Mouse (Mus musculus) lung, postnatal 36 days (tissue): ENCODE data around the gene Plpp3.
A peak's percentile ranks its signal among the peaks of the same experiment; 100 is the strongest.

Source experiments
- DNase-seq: peaks from one replicate; pipeline ENCODE4 v3.0.0; 2022; ENCODE audit warnings: mixed read lengths

Gene Plpp3

GRCm38 (mm10) chr4:105158651-105159530 is 1.7 kb downstream of the Plpp3 start:
- DNase-seq, result no peak

DNA sequence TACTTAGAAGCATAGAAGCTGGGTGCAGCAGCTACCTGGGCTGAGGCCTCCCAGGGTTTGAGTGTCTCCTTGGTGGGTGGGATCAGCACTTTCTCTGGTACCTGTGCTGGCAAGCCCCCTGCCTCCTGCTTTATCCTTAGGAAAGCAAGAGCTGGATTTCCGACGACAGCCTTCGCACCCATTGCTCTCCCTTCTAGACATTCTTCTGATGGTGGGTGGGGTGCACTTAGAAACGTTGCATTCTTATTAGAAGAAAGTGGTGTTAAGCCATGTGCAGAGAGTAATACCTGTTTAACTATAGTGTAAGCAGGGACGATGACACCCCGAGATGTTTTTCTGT is 2.4 kb downstream of the Plpp3 start:
- no peak for DNase-seq

- DNase-seq, result no peak
These were observed 3.3 kb downstream of the Plpp3 start for GRCm38 (mm10) chr4:105160470-105160869.

GRCm38 (mm10) chr4:105162014-105162413 is 4.9 kb downstream of the Plpp3 start:
- no peak for DNase-seq

DNA sequence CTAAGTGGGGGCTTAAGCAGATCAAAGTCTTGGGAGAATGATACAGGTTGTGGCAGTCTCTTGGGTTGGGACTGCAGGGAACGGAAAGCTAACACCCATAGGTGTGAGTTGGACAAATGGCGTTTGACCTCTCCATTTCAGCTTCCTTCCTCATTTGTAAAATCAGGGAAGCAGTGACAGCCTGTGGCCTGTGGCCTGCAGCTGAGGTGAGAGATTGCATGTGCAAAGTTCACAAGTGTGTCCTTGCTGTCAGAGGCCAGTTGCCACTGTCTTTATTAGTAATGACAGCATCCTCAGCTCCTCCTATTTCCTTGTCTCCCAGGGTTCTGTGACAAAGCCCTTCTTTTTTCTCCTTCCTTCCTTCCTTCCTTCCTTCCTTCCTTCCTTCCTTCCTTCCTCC is 5.5 kb downstream of the Plpp3 start:
- DNase-seq, result peak; percentile 32

- no peak for DNase-seq
These were observed 6.8 kb downstream of the Plpp3 start for GRCm38 (mm10) chr4:105163981-105164411.

- DNase-seq, result no peak
These were observed 7.8 kb downstream of the Plpp3 start for GRCm38 (mm10) chr4:105164952-105165351.

GRCm38 (mm10) chr4:105169093-105169571 is 12.0 kb downstream of the Plpp3 start:
- DNase-seq, result peak; percentile 55

- DNase-seq, result no peak
These were observed 13.0 kb downstream of the Plpp3 start for GRCm38 (mm10) chr4:105169826-105170810.

DNA sequence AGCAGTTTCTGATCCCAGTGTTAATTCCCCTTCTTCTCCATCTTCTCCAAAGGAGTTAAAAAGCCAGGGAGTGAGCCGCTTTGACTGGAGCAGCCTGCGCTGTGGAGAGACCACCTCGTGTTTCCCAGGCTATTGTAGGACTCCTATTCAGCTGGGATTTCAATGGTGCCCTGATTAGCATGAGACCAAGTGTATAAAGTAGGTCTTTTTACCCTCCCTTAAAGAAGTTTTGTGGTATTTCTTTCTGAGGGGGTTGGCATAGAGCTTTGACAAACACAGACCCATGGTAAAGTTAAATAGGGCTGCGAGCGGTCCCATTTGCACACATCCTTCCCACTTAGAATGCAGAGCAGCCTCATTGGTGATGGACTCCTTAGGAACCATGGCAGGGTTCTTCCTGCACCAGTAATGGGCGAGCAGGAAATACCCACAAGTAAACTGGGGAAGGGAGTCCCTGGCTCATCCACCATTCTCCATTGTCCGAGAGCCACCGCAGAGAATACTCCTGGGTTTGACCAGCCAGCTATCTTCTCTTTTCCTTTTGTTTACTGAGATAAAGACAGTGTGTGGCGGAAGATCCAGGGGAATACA is 13.8 kb downstream of the Plpp3 start:
- no peak for DNase-seq

DNA sequence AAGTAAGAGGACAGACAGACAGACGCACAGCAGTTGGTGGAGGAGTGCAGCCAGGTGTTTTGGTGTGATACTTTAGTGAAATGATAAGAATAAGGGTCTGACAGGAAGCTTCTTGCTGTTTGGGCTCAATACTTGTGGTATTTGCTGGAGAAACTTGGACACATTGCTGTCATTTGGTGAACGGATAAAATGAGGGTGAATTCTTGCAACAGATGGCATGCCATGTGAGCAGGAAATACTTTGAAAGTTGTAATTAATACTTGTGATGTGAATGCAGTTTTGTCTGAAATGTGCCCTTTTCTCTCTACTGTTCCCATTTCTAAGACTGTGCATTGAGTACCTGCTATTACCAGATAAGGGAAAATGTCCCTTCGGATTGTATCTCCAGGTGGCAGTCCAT is 14.3 kb downstream of the Plpp3 start:
- DNase-seq, result no peak

DNA sequence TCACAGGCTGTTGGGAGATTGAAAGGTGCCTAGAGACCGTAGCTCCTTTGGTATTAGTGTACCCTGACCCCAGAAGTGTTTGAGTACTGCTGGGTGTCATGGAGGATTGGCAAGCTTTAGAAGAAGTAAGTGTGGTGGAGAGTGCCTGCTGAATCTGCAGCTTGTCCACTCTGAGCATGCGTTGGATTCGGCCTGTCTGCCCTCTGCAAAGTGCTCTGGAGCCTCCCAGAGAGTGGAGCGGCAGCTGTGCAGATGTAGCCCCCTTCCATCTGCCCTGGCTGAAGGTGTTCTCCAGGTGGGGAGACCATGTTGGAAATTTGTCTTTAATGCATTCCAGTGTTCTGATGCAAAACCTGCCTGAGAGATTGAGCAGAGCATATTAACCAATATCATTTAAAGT is 17.6 kb downstream of the Plpp3 start:
- DNase-seq, result no peak

DNA sequence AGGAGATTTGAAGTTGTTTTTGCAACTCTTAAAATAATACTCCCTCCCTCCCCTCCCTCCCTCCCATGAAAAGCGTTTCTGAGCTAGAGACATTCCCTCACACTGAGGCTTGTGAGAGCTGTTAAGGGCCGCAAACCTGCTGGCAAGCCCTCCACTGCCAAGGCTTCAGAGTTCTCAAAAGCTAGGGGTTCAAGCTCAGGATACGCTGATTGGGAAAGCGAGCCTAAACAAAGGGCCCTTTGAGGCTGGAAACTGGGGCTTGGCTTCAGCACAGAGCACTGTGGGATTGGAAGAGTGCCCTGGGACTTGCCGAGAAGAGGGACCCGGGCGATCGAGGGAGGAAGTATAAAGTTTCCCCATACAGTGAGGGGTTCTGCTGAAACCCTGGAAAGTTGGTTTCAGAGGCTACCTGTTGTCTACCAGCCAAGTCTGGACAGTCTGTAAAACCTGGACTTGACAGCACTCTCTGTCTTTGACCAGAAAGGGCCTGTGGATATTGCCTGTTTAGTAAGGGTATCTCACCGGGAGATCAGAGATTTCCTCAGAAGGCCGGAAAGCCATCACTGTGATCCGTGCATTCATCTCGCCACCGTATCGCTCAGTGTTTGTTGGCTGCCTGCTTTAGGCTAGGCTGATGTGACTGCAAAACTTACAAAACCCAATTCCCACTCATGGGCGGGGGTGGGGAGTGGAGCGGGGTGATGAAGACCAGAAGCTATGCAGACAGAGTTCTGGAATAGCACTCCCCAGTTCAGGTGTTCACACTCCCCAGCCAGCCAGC is 18.3 kb downstream of the Plpp3 start:
- DNase-seq, result no peak

GRCm38 (mm10) chr4:105181014-105181658 is 24.0 kb downstream of the Plpp3 start:
- DNase-seq, result no peak

DNA sequence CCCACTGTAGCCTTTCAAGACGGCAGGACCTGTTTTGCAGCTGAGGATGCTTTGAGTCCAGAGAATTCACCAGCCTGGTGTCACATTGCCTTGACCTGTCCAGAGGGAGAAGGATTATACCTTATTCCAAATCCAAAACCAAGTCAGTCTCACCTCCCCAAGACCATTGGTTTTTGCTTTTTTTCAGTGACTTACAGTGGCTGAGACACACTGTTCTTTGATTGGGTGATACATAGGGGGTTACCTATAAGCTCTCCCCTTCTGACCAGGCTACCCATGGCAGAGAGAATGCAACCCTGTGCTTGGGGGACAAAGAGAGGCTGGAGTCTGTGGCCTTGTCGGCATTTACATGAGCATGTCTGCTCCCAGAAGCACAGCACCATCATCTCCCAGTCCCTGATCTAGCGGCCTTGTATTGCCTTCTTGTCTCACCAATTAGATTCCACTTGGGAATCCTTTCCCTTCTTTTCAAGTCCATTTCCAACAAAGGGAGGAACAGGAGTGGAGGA is 24.6 kb downstream of the Plpp3 start:
- DNase-seq, result no peak

DNA sequence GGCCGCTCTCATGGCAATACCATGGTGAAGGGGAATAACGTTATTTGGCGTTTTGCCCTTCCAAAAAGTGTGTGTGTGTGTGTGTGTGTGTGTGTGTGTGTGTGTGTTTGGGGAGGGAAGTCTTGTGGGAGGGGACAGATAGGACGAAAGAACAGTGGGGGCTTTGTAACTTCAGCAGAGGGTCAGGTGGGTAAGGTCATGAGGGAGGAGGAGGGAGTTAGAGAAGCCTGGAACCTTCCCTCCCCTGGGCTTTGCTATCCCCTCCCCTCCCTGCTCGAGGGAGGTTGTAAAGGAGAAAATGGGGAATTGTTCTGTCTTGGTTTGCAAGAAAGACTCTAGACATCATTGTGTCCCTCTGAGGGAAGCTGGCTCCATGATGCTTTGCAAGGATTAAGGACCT is 25.1 kb downstream of the Plpp3 start:
- no peak for DNase-seq

- DNase-seq, result no peak
These were observed 27.3 kb downstream of the Plpp3 start for GRCm38 (mm10) chr4:105184490-105184889.

- no peak for DNase-seq
These were observed 27.8 kb downstream of the Plpp3 start for GRCm38 (mm10) chr4:105184924-105185323.

DNA sequence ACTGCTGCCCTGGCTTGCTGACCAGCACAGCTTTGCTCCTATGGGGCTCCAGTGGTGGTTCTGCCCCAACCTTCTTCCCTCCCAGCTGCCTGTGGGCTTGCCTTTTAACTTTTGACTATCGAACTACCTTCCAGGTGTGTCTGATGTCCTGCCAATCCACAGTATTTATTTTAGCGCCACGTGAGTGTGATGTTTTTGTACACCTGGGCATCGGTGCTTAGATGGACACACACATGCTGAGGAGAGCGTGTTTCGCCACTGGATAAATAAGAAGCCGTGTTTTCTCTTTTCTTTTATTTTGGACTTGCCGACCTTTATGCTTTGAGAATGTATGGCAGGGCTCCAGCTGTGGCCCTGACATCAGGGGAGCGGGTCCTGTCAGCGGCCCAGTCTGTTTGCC is 29.5 kb downstream of the Plpp3 start:
- no peak for DNase-seq

- no peak for DNase-seq
These were observed 30.7 kb downstream of the Plpp3 start for GRCm38 (mm10) chr4:105187873-105188272.

DNA sequence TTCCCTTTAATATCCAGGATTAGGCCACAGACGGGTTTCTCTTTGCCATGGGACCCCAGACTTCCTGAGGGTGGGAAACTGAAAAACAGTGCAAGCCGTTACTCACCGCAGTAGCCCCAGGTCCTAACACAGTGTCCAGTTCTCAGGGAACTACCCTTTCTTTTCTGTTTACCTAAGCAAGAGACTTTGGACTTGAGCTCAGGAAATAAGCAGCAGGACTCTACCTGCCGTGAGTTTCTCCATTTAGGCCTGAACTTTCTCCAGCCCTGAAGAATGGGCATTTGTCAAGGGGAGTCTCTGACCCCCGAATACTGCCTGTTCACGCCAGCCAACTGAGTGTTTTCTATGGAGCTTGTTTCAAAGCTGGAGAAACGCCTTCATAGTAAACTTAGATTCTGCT is 31.7 kb downstream of the Plpp3 start:
- DNase-seq, result no peak

DNA sequence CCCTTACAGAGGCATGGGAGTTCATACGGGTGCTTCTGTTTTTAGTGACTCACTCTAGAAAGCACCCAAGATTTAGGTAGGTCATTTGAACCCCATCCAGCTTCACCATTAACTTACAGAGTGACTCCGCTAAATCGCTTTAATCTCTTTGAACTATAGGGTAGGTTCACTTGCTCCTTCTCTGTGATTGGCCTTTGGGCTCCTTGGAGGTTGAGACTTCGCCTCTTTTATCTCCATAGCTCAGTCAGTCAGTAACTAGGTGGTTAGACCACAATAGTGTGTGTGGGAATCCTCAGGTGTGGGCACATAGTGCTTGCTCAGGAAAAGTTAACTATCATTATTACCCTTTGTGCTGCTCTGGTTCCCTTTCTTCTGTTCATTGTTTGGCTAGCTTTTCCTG is 33.7 kb downstream of the Plpp3 start:
- DNase-seq, result no peak
